Mouse (Mus musculus) erythroblast, embryonic 14.5 days (primary cell): ENCODE data around the gene Smad3. TPM values are rescaled to one million over a fixed set of nuclear protein-coding genes. Genes with fewer than 3 reads are reported as not detected.

ENCODE experiments used
- H3K27me3 ChIP-seq: 2 replicates; pipeline ENCODE4 v1.6.1; 2012; ENCODE audit warnings: inconsistent platforms; ENCODE audit not compliant: control insufficient read depth
- H3K36me3 ChIP-seq: 2 replicates; pipeline ENCODE4 v1.6.1; 2012; ENCODE audit warnings: mild to moderate bottlenecking, inconsistent platforms; ENCODE audit not compliant: control insufficient read depth
- H3K4me1 ChIP-seq: 2 replicates; pipeline ENCODE4 v1.6.1; 2012; ENCODE audit warnings: inconsistent platforms; ENCODE audit not compliant: control insufficient read depth
- H3K4me3 ChIP-seq: replicated peaks from 2 replicates; pipeline ENCODE3; 2012; ENCODE audit warnings: moderate library complexity, mild to moderate bottlenecking, inconsistent platforms
- H3K9me3 ChIP-seq: 2 replicates; pipeline ENCODE4 v1.6.1; 2012; ENCODE audit warnings: low read length, inconsistent platforms, mixed read lengths; ENCODE audit not compliant: control insufficient read depth
- GATA1 ChIP-seq: IDR thresholded peaks from 2 replicates; pipeline ENCODE4 v1.6.1; 2012; ENCODE audit warnings: low read length, inconsistent platforms, mixed read lengths
- TAL1 ChIP-seq: IDR thresholded peaks from 3 replicates; pipeline ENCODE4 v1.6.1; 2012; ENCODE audit warnings: low read length, inconsistent platforms, mixed read lengths
- polyA plus RNA-seq: library from polyadenylated mRNA; stranded (reverse); fragments of >175 nt; gene quantifications from 2 replicates; pipeline ENCODE4 v1.2.3, GENCODE M21; 2012

The Smad3 gene
- polyA plus RNA-seq, 1 experiment: 0.06 TPM

DNA sequence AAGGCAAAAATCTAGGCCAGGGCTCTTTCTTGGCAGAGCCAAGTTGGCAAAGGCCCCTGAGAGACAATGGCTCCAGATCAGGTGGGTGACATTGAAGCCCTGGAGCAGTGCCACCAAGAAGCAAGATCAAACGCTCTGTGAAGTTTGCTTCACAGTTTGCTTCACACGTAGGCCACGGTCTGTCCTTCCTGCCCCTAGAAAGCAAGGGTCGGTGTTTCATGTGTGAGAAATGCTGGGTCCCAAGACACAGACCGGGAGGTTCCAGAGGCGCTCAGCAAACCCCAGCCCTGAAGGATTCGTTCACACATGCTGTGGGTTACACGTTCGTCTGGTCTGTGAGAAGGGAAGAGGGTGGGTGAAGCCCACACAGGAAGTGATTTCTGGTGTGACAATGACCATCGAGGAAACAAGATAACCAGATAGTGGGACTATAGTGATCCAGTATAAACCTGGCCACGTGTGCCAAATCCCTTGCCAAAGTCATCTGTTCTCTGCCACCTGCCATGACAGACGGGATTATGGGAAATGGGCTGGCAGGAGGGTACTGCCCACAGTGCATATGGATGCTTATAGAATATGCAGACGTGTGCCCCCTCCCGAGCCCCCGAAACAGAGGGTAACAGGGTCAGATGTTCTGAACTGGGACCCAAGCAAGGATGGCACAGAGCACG, 37.9 kb downstream of the Smad3 start:
- TF ChIP-seq TAL1: no peak
- TF ChIP-seq GATA1: no peak
- no peaks in the 10 kb centered on the region for H3K9me3 ChIP-seq
- peaks cover 35% of the 10 kb centered on the region for H3K4me1 ChIP-seq
- H3K36me3 ChIP-seq: peaks cover 4% of the 10 kb centered on the region
- no peaks in the 10 kb centered on the region for H3K27me3 ChIP-seq
- no peak overlapping the region for H3K4me3 ChIP-seq

DNA sequence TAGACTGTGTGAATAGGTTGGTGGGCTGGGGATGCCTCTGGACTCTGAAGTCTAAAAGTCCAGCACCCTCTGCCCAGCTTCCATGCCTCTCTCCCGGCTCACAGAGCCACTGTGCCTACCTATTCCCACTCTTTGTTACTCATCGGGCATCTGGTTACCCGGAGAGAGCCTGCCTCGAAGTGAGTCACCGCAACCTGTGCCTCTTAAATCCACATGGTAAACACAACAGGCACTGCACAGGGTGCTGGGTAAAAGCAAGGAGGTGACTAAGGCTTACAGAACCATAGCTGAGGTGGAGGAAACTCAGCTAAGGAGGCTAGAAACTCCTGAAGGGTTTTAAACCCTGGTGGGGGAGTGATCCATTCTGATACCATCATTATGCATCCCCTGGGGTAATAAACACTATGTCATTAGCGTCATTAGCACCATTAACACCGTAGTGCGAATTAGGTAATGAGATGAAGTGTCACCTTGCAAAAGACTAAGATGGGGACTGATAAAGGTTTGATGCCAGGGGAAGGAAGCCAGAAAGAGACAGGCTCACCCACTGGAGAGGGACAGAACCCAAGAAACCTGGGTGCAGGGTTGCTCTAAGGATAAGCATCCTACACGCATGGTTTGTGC, 38.9 kb downstream of the Smad3 start:
- Histone ChIP-seq H3K27me3 (no peaks in the 10 kb centered on the region), H3K9me3 (no peaks in the 10 kb centered on the region), H3K36me3 (no peaks in the 10 kb centered on the region; the same call in 1 of the 2 replicates), H3K4me1 (peaks cover 35% of the 10 kb centered on the region), H3K4me3 (no peak overlapping the region)
- no peak for TF ChIP-seq TAL1
- no peak for TF ChIP-seq GATA1

DNA sequence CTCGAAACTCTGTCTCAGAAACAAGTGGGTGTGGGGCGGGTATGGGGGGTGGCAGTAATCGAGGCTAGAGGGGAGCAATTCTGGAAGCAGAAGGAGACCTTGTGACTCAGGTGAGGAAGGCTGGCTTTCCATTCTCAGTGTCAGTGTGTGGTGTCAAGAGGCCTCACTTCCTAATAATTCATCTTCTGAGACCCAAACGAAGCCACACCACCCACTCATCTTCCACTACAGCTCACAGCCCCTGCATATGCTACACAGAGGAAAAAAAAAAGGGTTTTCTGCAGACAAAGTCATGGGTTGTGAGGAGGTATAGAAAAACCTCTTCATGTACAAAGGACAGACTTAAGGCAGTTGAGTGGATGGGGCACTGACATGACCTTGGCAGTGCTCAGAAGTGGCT, 39.6 kb downstream of the Smad3 start:
- no peak for TF ChIP-seq GATA1
- no peak for TF ChIP-seq TAL1
- Histone ChIP-seq H3K4me3 (no peak overlapping the region), H3K36me3 (no peaks in the 10 kb centered on the region; the same call in 1 of the 2 replicates), H3K4me1 (peaks cover 35% of the 10 kb centered on the region), H3K9me3 (no peaks in the 10 kb centered on the region), H3K27me3 (no peaks in the 10 kb centered on the region)

DNA sequence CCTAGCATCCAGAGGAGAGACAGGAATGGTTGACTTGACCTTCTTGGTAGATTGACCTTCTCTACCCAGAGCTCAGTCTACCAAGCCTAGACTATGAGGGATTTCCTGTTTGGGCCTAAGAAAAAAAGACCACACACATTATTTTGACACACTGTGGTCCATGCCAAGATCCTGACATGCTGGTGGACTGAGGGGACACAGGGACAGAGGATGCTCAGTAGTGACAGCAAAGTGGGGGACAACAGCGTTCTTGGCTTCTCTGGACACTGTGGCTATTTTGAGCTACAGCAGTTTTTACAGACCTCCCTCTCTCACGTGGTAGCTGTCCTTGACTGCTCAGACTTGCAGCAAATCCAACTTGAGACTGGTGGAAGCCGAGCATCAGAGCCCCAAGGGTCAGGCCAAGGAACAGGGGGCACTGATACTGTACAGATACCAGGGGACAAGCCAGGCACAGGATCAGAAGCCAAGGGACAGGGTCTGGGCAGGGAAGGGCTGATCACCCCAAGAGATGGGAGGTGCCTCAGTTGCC, 40.3 kb downstream of the Smad3 start:
- Histone ChIP-seq H3K4me3 (no peak overlapping the region), H3K4me1 (peaks cover 32% of the 10 kb centered on the region), H3K9me3 (no peaks in the 10 kb centered on the region), H3K36me3 (no peaks in the 10 kb centered on the region; the same call in 1 of the 2 replicates), H3K27me3 (no peaks in the 10 kb centered on the region)
- TF ChIP-seq TAL1 (no peak), GATA1 (no peak)

DNA sequence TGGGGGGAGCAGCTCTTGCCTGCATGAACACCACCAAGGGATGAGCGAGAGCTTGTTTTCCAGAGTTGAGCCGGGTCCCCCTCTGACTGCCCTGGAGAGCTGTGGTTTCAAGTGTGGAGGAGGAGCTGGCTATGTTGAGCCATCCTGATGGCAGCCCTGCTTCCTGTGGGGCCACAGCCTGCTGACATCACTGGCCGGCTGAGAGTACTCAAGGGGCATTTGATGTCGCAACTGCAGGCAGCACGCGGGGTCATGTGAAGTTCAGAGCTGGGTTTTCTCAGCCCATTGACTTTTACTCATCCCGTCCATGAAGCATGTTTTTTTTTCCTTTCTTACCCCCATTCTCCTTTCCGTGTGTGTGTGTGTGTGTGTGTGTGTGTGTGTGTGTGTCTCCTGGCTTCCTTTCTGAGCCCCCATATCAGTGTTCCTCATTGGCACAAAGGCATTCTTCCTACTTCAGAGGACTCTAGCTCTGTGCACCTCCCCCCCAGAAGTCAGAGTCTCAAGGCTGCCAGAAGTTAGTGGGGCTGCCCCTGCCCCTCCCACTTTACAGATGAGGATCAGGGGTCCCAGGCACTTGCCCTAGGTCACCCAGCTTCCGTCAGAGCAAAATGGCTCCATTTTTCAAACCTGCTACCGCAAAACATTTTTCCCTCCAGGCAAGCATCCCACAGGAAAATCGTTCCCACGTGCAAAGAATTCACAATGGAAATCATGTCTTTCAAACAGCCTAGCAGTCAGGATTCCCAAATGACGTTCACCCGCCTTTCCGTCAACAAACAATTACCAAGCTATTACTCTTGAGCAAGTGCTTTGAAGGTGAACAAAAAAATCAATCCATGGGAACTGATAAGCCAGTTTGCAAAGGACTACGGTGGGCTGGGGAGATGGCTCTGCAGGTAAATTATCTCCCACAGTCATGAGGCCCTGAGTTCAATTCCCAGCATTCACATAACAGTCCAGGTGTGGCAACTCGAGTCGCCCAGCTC, 41.4 kb downstream of the Smad3 start:
- Histone ChIP-seq H3K36me3 (peaks cover 5% of the 10 kb centered on the region), H3K9me3 (no peaks in the 10 kb centered on the region), H3K27me3 (no peaks in the 10 kb centered on the region), H3K4me3 (no peak overlapping the region), H3K4me1 (peaks cover 22% of the 10 kb centered on the region)
- TF ChIP-seq TAL1 (no peak), GATA1 (no peak)

DNA sequence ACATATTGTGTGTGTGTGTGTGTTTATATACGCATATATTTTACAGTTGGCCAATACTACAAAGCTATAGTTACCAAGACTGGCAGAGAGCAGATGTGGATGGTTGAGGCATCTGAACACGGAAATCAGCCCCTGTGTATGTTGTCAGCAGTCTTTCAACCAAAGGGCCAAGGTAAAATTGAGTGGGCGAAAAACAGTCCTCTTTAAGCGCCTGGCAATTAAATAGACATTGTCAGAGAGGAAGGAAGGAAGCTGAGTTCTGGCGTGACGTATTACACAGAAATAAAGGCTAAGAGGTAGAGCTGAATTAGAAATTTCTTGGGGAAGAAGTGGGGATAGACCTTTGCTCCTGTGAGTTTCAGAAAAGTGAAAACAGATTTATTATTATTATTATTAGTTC, 43.2 kb downstream of the Smad3 start:
- TF ChIP-seq GATA1 (no peak), TAL1 (no peak)
- H3K4me1 ChIP-seq: peaks cover 9% of the 10 kb centered on the region
- no peak overlapping the region for H3K4me3 ChIP-seq
- no peaks in the 10 kb centered on the region for H3K27me3 ChIP-seq
- H3K9me3 ChIP-seq: peaks cover 5% of the 10 kb centered on the region
- peaks cover 12% of the 10 kb centered on the region for H3K36me3 ChIP-seq

DNA sequence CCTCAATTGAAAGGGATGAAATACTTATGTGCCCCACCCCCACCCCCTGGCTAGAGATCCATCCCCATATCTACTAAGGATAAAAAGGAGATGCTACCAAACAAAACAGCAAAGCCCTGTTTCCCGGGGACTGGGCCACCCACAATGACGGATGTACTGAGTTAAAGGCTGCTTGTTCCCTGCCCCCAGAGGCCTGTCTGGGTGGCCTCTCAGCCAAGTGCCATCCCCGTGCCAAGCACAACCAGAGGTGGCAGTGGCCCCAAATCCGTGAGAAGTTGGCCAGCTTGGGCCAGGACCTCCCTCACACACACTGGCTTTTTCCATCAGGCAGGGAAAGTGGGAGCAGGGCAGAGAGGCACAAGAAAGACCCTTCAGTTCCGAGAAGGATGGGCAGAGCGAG, 45.0 kb downstream of the Smad3 start:
- Histone ChIP-seq H3K27me3 (no peaks in the 10 kb centered on the region), H3K36me3 (peaks cover 15% of the 10 kb centered on the region), H3K4me1 (peaks cover 9% of the 10 kb centered on the region), H3K4me3 (no peak overlapping the region), H3K9me3 (peaks cover 9% of the 10 kb centered on the region)
- no peak for TF ChIP-seq TAL1
- no peak for TF ChIP-seq GATA1

DNA sequence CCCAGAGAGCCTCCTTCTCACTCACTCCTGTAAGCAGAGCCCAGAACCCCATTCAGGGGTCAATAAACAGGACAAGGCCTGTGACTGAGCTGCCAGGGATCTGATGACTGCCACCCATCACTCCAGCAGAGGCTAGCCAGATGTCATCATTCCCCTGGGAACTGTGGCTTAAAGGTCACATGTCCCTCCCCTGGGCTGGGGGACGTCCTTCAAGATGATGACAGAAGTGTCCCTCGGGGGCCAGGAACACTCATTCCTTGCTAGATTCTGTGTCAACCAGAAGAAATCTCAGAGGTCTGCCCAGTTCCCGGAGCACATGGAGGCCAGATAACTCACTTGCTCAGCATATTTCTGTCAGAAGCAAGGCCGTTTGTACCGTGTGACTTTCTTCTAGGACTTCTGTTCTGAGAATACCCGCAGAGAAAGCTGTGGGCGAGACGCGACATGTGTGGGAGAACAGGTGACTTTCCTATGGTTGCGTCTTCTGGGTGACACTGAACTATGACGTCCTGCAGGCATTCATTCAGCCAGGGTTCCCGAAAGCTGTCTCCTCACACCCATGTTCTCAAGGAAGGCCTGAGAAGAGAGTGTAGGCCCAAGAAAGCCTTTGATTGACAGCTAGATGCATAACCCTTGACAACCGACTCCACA, 46.1 kb downstream of the Smad3 start:
- H3K9me3 ChIP-seq: peaks cover 9% of the 10 kb centered on the region
- H3K36me3 ChIP-seq: peaks cover 15% of the 10 kb centered on the region
- H3K4me3 ChIP-seq: no peak overlapping the region
- no peaks in the 10 kb centered on the region for H3K27me3 ChIP-seq
- H3K4me1 ChIP-seq: peaks cover 9% of the 10 kb centered on the region
- TF ChIP-seq GATA1: no peak
- TF ChIP-seq TAL1: no peak
